Mouse (Mus musculus): ENCODE measurements around the gene Ssxb10. TPM values are rescaled to one million over a fixed set of nuclear protein-coding genes. Genes with fewer than 3 reads are reported as not detected.
"Not testable (repeated sequence)": the region's sequence is repeated elsewhere in the genome, so short reads cannot be mapped to it uniquely, and the experiment has no call there.

The Ssxb10 gene
- not detected in 2 replicates for polyA plus RNA-seq (2014; fragmentation: Nextera tagmentation; extraction: Ambion mirVana)

DNA sequence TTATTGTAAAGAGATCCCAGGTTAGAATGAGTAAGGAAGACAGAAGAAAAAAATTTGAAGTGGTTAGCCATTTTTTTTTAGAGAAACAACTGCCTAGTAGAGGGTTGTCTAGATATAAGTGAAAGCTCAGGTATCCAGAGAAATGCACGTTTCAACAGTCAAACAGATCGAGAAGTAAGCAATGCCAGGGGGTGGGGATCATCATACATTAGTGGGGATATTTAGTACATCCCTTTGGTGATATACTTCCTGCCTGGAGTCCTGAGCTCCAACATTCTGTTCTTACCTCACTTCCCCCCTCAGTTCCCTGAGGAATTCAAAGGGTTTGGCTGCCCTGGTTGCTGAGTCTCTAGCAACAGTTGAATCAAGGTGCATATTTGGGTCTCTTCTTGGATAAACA, at the start of gene Ssxb10:
Ssxb10 (plus strand) TSS at position 301 of the 400 bp plus-strand sequence.
- no peaks in the 10 kb centered on the region for H3K27me3 ChIP-seq (replicated peaks; ENCODE audit: control insufficient read depth, insufficient read depth, low read length)

DNA sequence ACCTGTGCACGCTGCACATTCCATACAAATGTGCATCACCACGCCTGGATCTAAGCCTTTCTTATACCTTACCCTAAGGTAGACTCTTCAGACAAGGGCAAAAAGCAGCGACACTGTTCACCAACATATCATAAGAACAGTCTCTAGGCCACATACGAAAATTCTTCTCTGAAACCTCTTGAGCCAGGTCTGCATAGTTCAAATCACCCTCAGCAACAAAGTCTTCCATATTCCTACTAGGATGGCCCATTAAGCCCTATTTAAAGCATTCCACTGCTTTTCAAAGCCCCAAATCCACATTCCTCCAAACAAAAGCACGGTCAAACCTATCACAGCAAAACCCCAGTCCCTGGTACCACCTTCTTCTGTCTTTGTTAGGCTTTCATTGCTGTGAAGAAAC, 38.6 kb upstream of the Ssxb10 start:
- WGBS: 79% methylated on average over 5 of the region's 5 CpGs
- no peak for ATAC-seq
- no peak overlapping the region for H3K4me2 ChIP-seq (ENCODE audit: low read length)
- H3K9me3 ChIP-seq (replicated peaks; ENCODE audit: control insufficient read depth, low read length): no peaks in the 10 kb centered on the region
- DNase-seq (ENCODE audit: low spot score): no peak
- H3K36me3 ChIP-seq (ENCODE audit: control insufficient read depth, insufficient read depth, low read length): no peaks in the 10 kb centered on the region
- no peaks in the 10 kb centered on the region for H3K4me1 ChIP-seq (ENCODE audit: control insufficient read depth, insufficient read depth, low read length)
- no peak overlapping the region for H3K9ac ChIP-seq (ENCODE audit: low read length)
- no peak overlapping the region for H3K4me3 ChIP-seq (ENCODE audit: low read depth, low read length)
- no peak overlapping the region for H3K27ac ChIP-seq (ENCODE audit: low read depth, low read length)
- no peaks in the 10 kb centered on the region for H3K27me3 ChIP-seq (replicated peaks; ENCODE audit: control insufficient read depth, insufficient read depth, low read length)

More for the DNA sequence above, at the start of gene Ssxb10:
- no peak within 1 kb of the TSS for H3K27ac ChIP-seq (ENCODE audit: low read depth, low read length)
- DNase-seq (ENCODE audit: low spot score) (no peak), ATAC-seq (no peak)
- H3K4me1 ChIP-seq (ENCODE audit: control insufficient read depth, insufficient read depth, low read length): no peaks in the 10 kb centered on the region
- H3K36me3 ChIP-seq (ENCODE audit: control insufficient read depth, insufficient read depth, low read length): no peaks in the 10 kb centered on the region
- no peak within 1 kb of the TSS for H3K4me3 ChIP-seq (ENCODE audit: low read depth, low read length)
- H3K4me2 ChIP-seq (ENCODE audit: low read length): no peak within 1 kb of the TSS
- peaks cover 6% of the 10 kb centered on the region; the same call in 1 of the 2 replicates for H3K9me3 ChIP-seq (replicated peaks; ENCODE audit: control insufficient read depth, low read length)
- WGBS: 61% methylated on average over 2 of the region's 2 CpGs
- no peak within 1 kb of the TSS for H3K9ac ChIP-seq (ENCODE audit: low read length)

- no peak overlapping the region for H3K4me2 ChIP-seq (ENCODE audit: low read length)
- no peaks in the 10 kb centered on the region for H3K9me3 ChIP-seq (replicated peaks; ENCODE audit: control insufficient read depth, low read length)
- 95% methylated on average over 1 of the region's 1 CpGs for WGBS
- DNase-seq (ENCODE audit: low spot score) (no peak), ATAC-seq (no peak)
- H3K4me1 ChIP-seq (ENCODE audit: control insufficient read depth, insufficient read depth, low read length): no peaks in the 10 kb centered on the region
- no peaks in the 10 kb centered on the region for H3K36me3 ChIP-seq (ENCODE audit: control insufficient read depth, insufficient read depth, low read length)
- no peak overlapping the region for H3K9ac ChIP-seq (ENCODE audit: low read length)
- no peak overlapping the region for H3K27ac ChIP-seq (ENCODE audit: low read depth, low read length)
- H3K27me3 ChIP-seq (replicated peaks; ENCODE audit: control insufficient read depth, insufficient read depth, low read length): no peaks in the 10 kb centered on the region
- H3K4me3 ChIP-seq (ENCODE audit: low read depth, low read length): no peak overlapping the region
Measured at GRCm38 (mm10) chrX:8309302-8309701, 17.9 kb upstream of the Ssxb10 start.

DNA sequence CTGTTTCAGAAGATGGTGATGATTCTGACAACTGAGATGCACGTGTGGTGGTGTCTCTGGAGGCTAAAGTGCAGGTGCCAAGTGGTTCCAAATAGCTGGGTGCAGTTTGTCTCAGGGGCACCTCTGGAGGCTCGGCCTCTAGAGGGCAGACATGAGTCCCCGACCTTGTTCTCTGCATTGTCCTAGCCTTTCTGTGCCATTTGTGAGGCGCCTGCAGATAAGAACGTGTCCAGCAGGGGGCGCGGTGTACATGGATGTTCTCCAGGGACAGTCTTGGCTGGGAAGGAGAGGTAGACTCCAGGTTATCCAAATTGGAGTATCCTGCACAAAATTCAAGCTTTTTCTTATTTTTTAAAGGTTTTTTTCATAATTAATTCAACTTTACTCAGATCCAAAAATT, 12.3 kb upstream of the Ssxb10 start:
- not testable (repeated sequence) for H3K4me2 ChIP-seq (ENCODE audit: low read length)
- 11% methylated on average over 7 of the region's 7 CpGs for WGBS

GRCm38 (mm10) chrX:8366678-8367077, 39.5 kb downstream of the Ssxb10 start, which contains the start of gene Ssxb9:
Gene Ssxb9 (plus strand): TSS chrX:8366978.
- H3K4me1 ChIP-seq (ENCODE audit: control insufficient read depth, insufficient read depth, low read length); ATAC-seq; H3K36me3 ChIP-seq (ENCODE audit: control insufficient read depth, insufficient read depth, low read length); H3K4me3 ChIP-seq (ENCODE audit: low read depth, low read length); H3K9me3 ChIP-seq (replicated peaks; ENCODE audit: control insufficient read depth, low read length); H3K9ac ChIP-seq (ENCODE audit: low read length); DNase-seq (ENCODE audit: low spot score); H3K4me2 ChIP-seq (ENCODE audit: low read length); H3K27ac ChIP-seq (ENCODE audit: low read depth, low read length); H3K27me3 ChIP-seq (replicated peaks; ENCODE audit: control insufficient read depth, insufficient read depth, low read length): not testable (repeated sequence)
- WGBS: 34% methylated on average over 1 of the region's 1 CpGs

More for the DNA sequence above, 12.3 kb upstream of the Ssxb10 start:
- H3K27ac ChIP-seq (ENCODE audit: low read depth, low read length); H3K27me3 ChIP-seq (replicated peaks; ENCODE audit: control insufficient read depth, insufficient read depth, low read length); H3K4me3 ChIP-seq (ENCODE audit: low read depth, low read length); ATAC-seq; H3K9me3 ChIP-seq (replicated peaks; ENCODE audit: control insufficient read depth, low read length); DNase-seq (ENCODE audit: low spot score); H3K9ac ChIP-seq (ENCODE audit: low read length); H3K4me1 ChIP-seq (ENCODE audit: control insufficient read depth, insufficient read depth, low read length); H3K36me3 ChIP-seq (ENCODE audit: control insufficient read depth, insufficient read depth, low read length): not testable (repeated sequence)

Other genes starting within 250 kb of the Ssxb10 start
- 0.15 and 0.33 TPM in 2 replicates for gene Was, start 236.9 kb upstream of the Ssxb10 start, polyA plus RNA-seq (2014; fragmentation: Nextera tagmentation; extraction: Ambion mirVana)
- 35.2 and 43.2 TPM in 2 replicates for gene Wdr13, start 194.5 kb upstream of the Ssxb10 start, polyA plus RNA-seq (2014; fragmentation: Nextera tagmentation; extraction: Ambion mirVana)
- gene Rbm3, start 181.5 kb upstream of the Ssxb10 start, polyA plus RNA-seq (2014; fragmentation: Nextera tagmentation; extraction: Ambion mirVana): 388 and 477 TPM in 2 replicates
- gene Tbc1d25, start 151.2 kb upstream of the Ssxb10 start, polyA plus RNA-seq (2014; fragmentation: Nextera tagmentation; extraction: Ambion mirVana): 19.7 and 26.5 TPM in 2 replicates
- gene Ebp, start 133.9 kb upstream of the Ssxb10 start, polyA plus RNA-seq (2014; fragmentation: Nextera tagmentation; extraction: Ambion mirVana): 25.3 and 28.5 TPM in 2 replicates
- gene Porcn, start 120.9 kb upstream of the Ssxb10 start, polyA plus RNA-seq (2014; fragmentation: Nextera tagmentation; extraction: Ambion mirVana): 35.4 and 42.0 TPM in 2 replicates
- 60.9 and 63.6 TPM in 2 replicates for gene Ftsj1, start 75.0 kb upstream of the Ssxb10 start, polyA plus RNA-seq (2014; fragmentation: Nextera tagmentation; extraction: Ambion mirVana)
- 42.8 and 48.3 TPM in 2 replicates for gene Slc38a5, start 56.3 kb upstream of the Ssxb10 start, polyA plus RNA-seq (2014; fragmentation: Nextera tagmentation; extraction: Ambion mirVana)
- gene Ssxb9, start 39.6 kb downstream of the Ssxb10 start, polyA plus RNA-seq (2014; fragmentation: Nextera tagmentation; extraction: Ambion mirVana): not detected in 2 replicates
- gene Ssxb1, start 85.9 kb downstream of the Ssxb10 start, polyA plus RNA-seq (2014; fragmentation: Nextera tagmentation; extraction: Ambion mirVana): not detected in 2 replicates
- not detected in 2 replicates for gene Ssxb2, start 134.3 kb downstream of the Ssxb10 start, polyA plus RNA-seq (2014; fragmentation: Nextera tagmentation; extraction: Ambion mirVana)
- gene Gm14459, start 197.5 kb downstream of the Ssxb10 start, polyA plus RNA-seq (2014; fragmentation: Nextera tagmentation; extraction: Ambion mirVana): not detected in 2 replicates
- not detected in 2 replicates for gene Ssxb6, start 220.8 kb downstream of the Ssxb10 start, polyA plus RNA-seq (2014; fragmentation: Nextera tagmentation; extraction: Ambion mirVana)

Measured in forebrain, embryonic 14.5 days (tissue).